Mouse (Mus musculus) liver, embryonic 12.5 days (tissue): ENCODE measurements at regions not wholly inside any gene's neighbourhood (a gene's known extent, or its start where the extent isn't known, plus 50 kb on each side); places are given as distances from the start of the nearest gene placed in this dataset.

Experiments
- ATAC-seq: fragments of 200-750 bp; cut with Nextera tagmentation; 2 replicates; pipeline ENCODE4 v1.8.0; 2017; ENCODE audit warnings: moderate number of reproducible peaks, mild to moderate bottlenecking, moderate library complexity
- H3K27ac ChIP-seq: fragments of 300-500 bp; sonication (generic); 2 replicates; pipeline ENCODE4 v1.5.1; 2016; ENCODE audit warnings: mild to moderate bottlenecking
- H3K27me3 ChIP-seq: fragments of 300-500 bp; sonication (generic); replicated peaks from 2 replicates; pipeline ENCODE4 v1.6.1; 2016; ENCODE audit warnings: mild to moderate bottlenecking, moderate library complexity
- H3K36me3 ChIP-seq: fragments of 300-500 bp; sonication (generic); 2 replicates; pipeline ENCODE4 v1.6.1; 2016; ENCODE audit warnings: mild to moderate bottlenecking, moderate library complexity
- H3K4me1 ChIP-seq: fragments of 300-500 bp; sonication (generic); 2 replicates; pipeline ENCODE4 v1.6.1; 2016
- H3K4me2 ChIP-seq: fragments of 300-500 bp; sonication (generic); 2 replicates; pipeline ENCODE4 v1.6.1; 2016; ENCODE audit warnings: mild to moderate bottlenecking, moderate library complexity
- H3K4me3 ChIP-seq: fragments of 300-500 bp; sonication (generic); 2 replicates; pipeline ENCODE4 v1.5.1; 2016; ENCODE audit warnings: mild to moderate bottlenecking, moderate library complexity
- H3K9ac ChIP-seq: fragments of 300-500 bp; sonication (generic); 2 replicates; pipeline ENCODE4 v1.6.1; 2016; ENCODE audit warnings: mild to moderate bottlenecking, moderate library complexity
- H3K9me3 ChIP-seq: fragments of 300-500 bp; sonication (generic); replicated peaks from 2 replicates; pipeline ENCODE4 v1.6.1; 2016; ENCODE audit warnings: mild to moderate bottlenecking, moderate library complexity
- WGBS: fragments of 180-500 bp; shearing (Covaris S2); methylation state at CpG from one replicate; pipeline ENCODE4 v1.1.7; 2016; ENCODE audit not compliant: insufficient replicate concordance; 5-methylcytosine and 5-hydroxymethylcytosine counted together

- Histone ChIP-seq H3K9ac (no peak overlapping the region), H3K4me2 (no peak overlapping the region), H3K27me3 (no peaks in the 10 kb centered on the region), H3K9me3 (no peaks in the 10 kb centered on the region), H3K27ac (no peak overlapping the region), H3K4me3 (no peak overlapping the region), H3K36me3 (no peaks in the 10 kb centered on the region), H3K4me1 (no peaks in the 10 kb centered on the region)
- WGBS, result 29% methylated on average over 15 of the region's 15 CpGs
- ATAC-seq, result no peak
Observed at GRCm38 (mm10) chr13:48159020-48159910, 101.8 kb upstream of the Id4 start.

DNA sequence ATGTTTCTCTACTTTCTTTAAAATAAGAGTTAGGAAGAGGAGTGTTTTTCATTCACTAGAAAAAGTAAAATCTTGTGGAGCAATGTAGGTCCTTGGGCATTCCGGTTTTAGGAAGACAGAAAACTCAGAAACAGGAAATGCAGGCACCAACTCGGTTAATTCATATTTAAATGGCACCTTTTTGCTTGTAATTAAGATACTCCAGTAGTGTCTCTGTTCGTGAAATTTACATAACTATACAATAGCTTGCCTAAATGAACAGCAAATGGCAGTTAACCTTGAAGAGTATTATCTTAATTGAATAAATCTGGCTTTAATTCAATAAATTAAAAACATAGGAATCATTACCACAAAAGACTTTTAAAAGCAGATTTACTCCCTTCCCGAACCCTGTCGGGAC, 100.9 kb upstream of the Id4 start:
- no peaks in the 10 kb centered on the region for H3K9me3 ChIP-seq
- no peaks in the 10 kb centered on the region for H3K4me1 ChIP-seq
- no peak for ATAC-seq
- no peak overlapping the region for H3K27ac ChIP-seq
- no peak overlapping the region for H3K9ac ChIP-seq
- WGBS, result 54% methylated on average over 5 of the region's 5 CpGs
- H3K36me3 ChIP-seq, result no peaks in the 10 kb centered on the region
- H3K4me3 ChIP-seq, result no peak overlapping the region
- H3K4me2 ChIP-seq, result no peak overlapping the region
- H3K27me3 ChIP-seq, result no peaks in the 10 kb centered on the region

DNA sequence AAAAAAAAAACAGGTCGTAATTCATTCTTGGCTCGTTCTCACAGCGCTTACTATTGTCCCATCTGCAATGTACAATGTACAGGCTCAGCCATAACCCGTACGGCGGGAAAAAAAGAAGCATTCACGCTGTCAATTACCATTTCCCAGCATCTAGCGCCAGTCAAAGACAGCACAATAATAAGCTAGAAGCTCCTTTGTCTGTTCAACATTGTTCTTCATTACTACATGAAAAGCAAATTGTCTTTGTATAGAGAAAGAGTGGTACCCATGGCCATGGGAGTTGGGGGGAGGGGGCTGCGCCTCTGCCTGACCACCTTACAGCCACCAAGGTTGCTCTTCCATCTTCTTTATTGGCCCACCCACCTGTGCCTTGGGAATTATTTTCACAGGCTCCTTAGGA, 99.7 kb upstream of the Id4 start:
- H3K4me3 ChIP-seq, result no peak overlapping the region
- no peaks in the 10 kb centered on the region for H3K27me3 ChIP-seq
- no peak for ATAC-seq
- H3K4me1 ChIP-seq, result no peaks in the 10 kb centered on the region
- WGBS, result 67% methylated on average over 9 of the region's 9 CpGs
- no peak overlapping the region for H3K4me2 ChIP-seq
- H3K36me3 ChIP-seq, result no peaks in the 10 kb centered on the region
- no peaks in the 10 kb centered on the region for H3K9me3 ChIP-seq
- no peak overlapping the region for H3K27ac ChIP-seq
- no peak overlapping the region for H3K9ac ChIP-seq

- H3K4me3 ChIP-seq, result no peak overlapping the region
- WGBS, result 76% methylated on average over 6 of the region's 6 CpGs
- no peak for ATAC-seq
Observed at GRCm38 (mm10) chr13:48164586-48164985, 96.4 kb upstream of the Id4 start.

GRCm38 (mm10) chr13:48165838-48166237, 95.2 kb upstream of the Id4 start:
- H3K36me3 ChIP-seq, result no peaks in the 10 kb centered on the region
- WGBS, result 74% methylated on average over 1 of the region's 1 CpGs
- no peak for ATAC-seq

More at GRCm38 (mm10) chr13:48164586-48164985, 96.4 kb upstream of the Id4 start:
- H3K9ac ChIP-seq, result no peak overlapping the region
- H3K4me1 ChIP-seq, result no peaks in the 10 kb centered on the region
- no peak overlapping the region for H3K27ac ChIP-seq
- no peak overlapping the region for H3K4me2 ChIP-seq
- H3K27me3 ChIP-seq, result no peaks in the 10 kb centered on the region
- no peaks in the 10 kb centered on the region for H3K36me3 ChIP-seq
- H3K9me3 ChIP-seq, result no peaks in the 10 kb centered on the region

GRCm38 (mm10) chr13:48167976-48168375, 93.1 kb upstream of the Id4 start:
- no peak for ATAC-seq
- 39% methylated on average over 8 of the region's 8 CpGs for WGBS

More at GRCm38 (mm10) chr13:48165838-48166237, 95.2 kb upstream of the Id4 start:
- Histone ChIP-seq H3K4me3 (no peak overlapping the region), H3K27ac (no peak overlapping the region), H3K27me3 (no peaks in the 10 kb centered on the region), H3K9ac (no peak overlapping the region), H3K9me3 (no peaks in the 10 kb centered on the region), H3K4me1 (no peaks in the 10 kb centered on the region), H3K4me2 (no peak overlapping the region)

DNA sequence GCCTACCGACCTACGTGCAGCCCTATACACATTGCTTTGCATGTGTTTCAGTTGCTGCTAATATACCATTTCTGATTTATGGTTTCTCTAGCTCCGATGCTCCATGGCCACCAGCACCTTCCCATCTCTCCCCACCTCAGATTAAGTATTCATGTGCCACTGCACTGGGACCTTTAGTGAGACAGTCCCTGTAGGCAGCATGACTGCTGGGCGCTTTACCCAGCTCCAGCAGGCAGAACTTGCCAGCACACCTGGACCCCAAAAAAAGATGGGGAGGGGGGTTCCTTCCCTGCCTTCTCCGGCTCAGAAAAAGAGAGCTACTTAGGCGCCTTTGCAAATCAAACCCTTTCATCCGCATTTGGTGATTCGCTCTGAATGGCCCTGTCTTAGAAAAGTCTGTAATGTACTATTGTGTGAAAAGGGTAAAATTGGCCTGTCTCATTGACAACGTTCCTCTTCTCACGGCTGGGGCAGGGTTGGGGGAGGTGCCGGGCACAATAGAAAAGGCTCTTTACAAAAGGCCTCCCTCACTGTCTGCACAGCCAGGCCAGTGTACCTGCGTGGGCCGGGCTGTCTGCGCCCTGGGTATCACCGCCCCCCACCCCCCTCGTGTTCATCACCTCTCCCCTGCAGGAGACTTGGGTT, 89.6 kb upstream of the Id4 start:
- Histone ChIP-seq H3K9ac (no peak overlapping the region), H3K4me3 (no peak overlapping the region), H3K27ac (no peak overlapping the region), H3K36me3 (no peaks in the 10 kb centered on the region), H3K27me3 (no peaks in the 10 kb centered on the region), H3K4me2 (no peak overlapping the region), H3K9me3 (no peaks in the 10 kb centered on the region), H3K4me1 (no peaks in the 10 kb centered on the region)
- ATAC-seq, result no peak
- WGBS, result 43% methylated on average over 16 of the region's 16 CpGs

More at GRCm38 (mm10) chr13:48167976-48168375, 93.1 kb upstream of the Id4 start:
- Histone ChIP-seq H3K4me3 (no peak overlapping the region), H3K9me3 (no peaks in the 10 kb centered on the region), H3K9ac (no peak overlapping the region), H3K27me3 (no peaks in the 10 kb centered on the region), H3K4me1 (no peaks in the 10 kb centered on the region), H3K4me2 (no peak overlapping the region), H3K27ac (no peak overlapping the region), H3K36me3 (no peaks in the 10 kb centered on the region)

- Histone ChIP-seq H3K36me3 (no peaks in the 10 kb centered on the region), H3K4me2 (no peak overlapping the region), H3K4me3 (no peak overlapping the region), H3K9ac (no peak overlapping the region), H3K9me3 (no peaks in the 10 kb centered on the region), H3K27me3 (no peaks in the 10 kb centered on the region), H3K27ac (no peak overlapping the region), H3K4me1 (no peaks in the 10 kb centered on the region)
- no peak for ATAC-seq
- 50% methylated on average over 3 of the region's 3 CpGs for whole genome bisulfite sequencing
Observed at GRCm38 (mm10) chr13:48171994-48172393, 89.0 kb upstream of the Id4 start.

- Histone ChIP-seq H3K36me3 (no peaks in the 10 kb centered on the region), H3K4me2 (no peak overlapping the region), H3K4me1 (no peaks in the 10 kb centered on the region), H3K9ac (no peak overlapping the region), H3K9me3 (no peaks in the 10 kb centered on the region), H3K27me3 (no peaks in the 10 kb centered on the region), H3K4me3 (no peak overlapping the region), H3K27ac (no peak overlapping the region)
- WGBS, result 80% methylated on average over 2 of the region's 2 CpGs
- ATAC-seq, result no peak
Observed at GRCm38 (mm10) chr13:48192476-48192875, 68.6 kb upstream of the Id4 start.

DNA sequence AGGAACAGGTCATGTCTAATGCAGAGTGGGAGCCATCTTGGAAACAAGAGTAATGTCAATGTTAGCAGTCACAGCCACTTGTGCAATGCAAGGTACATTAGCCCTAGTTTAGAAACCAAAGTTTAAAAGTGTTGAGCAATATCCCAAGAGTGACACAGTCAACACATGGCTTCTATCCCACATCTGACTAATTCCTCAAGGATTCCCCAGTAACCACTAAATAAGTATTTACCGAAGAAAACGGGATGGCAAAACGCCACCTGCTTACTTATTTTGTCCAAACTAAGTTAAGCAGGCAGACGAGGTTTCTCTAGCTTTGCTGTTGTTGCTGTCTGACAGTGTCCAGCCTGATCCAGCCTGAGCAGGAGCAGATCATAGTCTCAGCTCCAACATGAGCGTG, 67.1 kb upstream of the Id4 start:
- no peak for ATAC-seq
- no peaks in the 10 kb centered on the region for H3K36me3 ChIP-seq
- H3K27ac ChIP-seq, result no peak overlapping the region
- no peak overlapping the region for H3K4me2 ChIP-seq
- no peaks in the 10 kb centered on the region for H3K4me1 ChIP-seq
- no peaks in the 10 kb centered on the region for H3K9me3 ChIP-seq
- no peak overlapping the region for H3K9ac ChIP-seq
- H3K4me3 ChIP-seq, result no peak overlapping the region
- H3K27me3 ChIP-seq, result no peaks in the 10 kb centered on the region
- WGBS, result 70% methylated on average over 5 of the region's 5 CpGs

GRCm38 (mm10) chr13:48207824-48208223, 53.2 kb upstream of the Id4 start:
- H3K9ac ChIP-seq, result no peak overlapping the region
- H3K27me3 ChIP-seq, result no peaks in the 10 kb centered on the region
- H3K4me3 ChIP-seq, result no peak overlapping the region
- WGBS, result 53% methylated on average over 4 of the region's 4 CpGs
- no peaks in the 10 kb centered on the region for H3K36me3 ChIP-seq
- no peaks in the 10 kb centered on the region for H3K9me3 ChIP-seq
- H3K4me2 ChIP-seq, result no peak overlapping the region
- no peak for ATAC-seq
- H3K27ac ChIP-seq, result no peak overlapping the region
- H3K4me1 ChIP-seq, result no peaks in the 10 kb centered on the region
